Mouse (Mus musculus): ENCODE results near the gene Ascl3.
A peak's percentile ranks its signal among the peaks of the same experiment; 100 is the strongest.

Gene Ascl3

GRCm38 (mm10) chr7:109731626-109732025 is at the start of gene Ascl3:
Gene Ascl3 (minus strand): TSS chr7:109731726.
- no peak for DNase-seq (ENCODE audit: low read depth, low spot score)

DNA sequence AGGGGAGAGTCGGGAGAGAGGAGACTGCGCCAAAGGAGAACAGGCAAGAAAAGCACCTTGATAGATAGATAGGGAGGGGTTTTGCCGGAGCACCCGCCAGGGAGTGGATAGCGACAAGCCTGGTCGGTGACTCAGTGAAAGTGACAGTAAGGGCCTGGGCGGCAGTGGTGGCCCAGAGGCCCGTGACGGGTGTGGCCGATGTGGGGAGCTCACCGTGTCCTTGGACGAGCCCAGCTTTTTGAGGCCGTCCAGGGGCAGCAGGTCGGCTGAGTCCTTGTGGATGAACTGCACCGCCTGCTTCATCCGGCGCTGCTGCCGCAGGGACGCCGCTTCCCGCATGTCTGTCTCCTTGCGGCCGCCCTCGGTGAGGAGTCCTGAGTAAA is 49.6 kb upstream of the Ascl3 start:
- no peak for DNase-seq (ENCODE audit: low read depth, low spot score)

DNA sequence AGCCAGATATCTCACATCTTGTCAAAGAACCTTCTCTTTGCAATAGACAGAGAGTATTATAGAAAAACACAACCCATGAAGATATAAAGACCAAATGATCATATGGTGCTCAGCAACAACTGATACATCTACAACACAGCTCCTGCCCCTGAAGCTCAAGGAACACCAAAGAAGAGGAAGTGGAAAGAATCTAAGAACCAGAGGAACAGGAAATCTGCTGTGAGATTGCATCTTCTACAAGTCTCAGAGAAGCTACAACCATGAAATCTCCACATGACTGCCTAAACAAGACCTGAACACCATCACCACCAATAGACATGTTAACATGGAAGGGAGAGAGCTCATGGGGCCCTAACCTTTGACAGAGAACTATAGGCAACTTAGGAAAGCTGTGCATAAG is 40.7 kb upstream of the Ascl3 start:
- no peak for DNase-seq (ENCODE audit: low read depth, low spot score)

GRCm38 (mm10) chr7:109768699-109769383 is 37.3 kb upstream of the Ascl3 start:
- no peak for DNase-seq (ENCODE audit: low read depth, low spot score)

- DNase-seq (ENCODE audit: low read depth, low spot score), result no peak
Observed at GRCm38 (mm10) chr7:109767575-109768350, 36.2 kb upstream of the Ascl3 start.

DNA sequence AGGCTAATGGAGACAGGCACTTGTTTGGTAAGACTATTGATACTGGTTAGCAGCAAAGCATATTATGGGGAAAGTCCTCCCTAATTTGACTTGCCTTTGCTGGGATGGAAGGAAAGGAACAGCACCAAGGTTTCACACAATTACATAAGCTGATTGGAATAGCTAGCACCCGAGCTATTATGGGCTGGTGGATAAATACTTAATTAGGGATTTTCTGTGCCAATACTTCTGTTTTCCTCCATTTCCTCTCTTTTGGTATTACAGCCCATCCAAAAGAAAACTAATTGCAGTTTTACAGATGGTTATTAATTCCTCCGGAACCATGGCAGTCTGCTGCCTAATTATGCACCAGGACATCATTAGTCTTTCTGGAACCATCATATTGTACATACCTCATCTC is 32.5 kb upstream of the Ascl3 start:
- no peak for DNase-seq (ENCODE audit: low read depth, low spot score)

- no peak for DNase-seq (ENCODE audit: low read depth, low spot score)
Observed at GRCm38 (mm10) chr7:109756291-109756690, 24.8 kb upstream of the Ascl3 start.

DNA sequence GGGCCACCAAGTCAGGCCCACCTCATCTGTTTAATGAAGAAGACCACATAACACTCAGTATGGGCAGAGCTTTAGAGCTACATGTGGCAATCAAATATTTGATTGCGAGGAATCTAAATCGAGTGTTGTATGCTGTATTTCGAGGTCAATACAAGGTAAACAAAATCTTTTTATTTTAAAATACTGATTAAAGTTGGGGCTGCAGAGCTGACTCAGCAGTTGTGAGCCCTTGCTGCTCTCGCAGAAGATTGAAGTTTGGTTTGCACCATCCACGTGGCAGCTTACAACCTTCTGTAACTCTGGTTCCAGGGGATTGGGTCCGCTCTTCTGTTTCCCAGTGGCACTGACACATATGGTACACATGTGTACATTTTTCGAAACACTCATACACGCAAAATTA is 22.5 kb upstream of the Ascl3 start:
- DNase-seq (ENCODE audit: low read depth, low spot score), result no peak

DNA sequence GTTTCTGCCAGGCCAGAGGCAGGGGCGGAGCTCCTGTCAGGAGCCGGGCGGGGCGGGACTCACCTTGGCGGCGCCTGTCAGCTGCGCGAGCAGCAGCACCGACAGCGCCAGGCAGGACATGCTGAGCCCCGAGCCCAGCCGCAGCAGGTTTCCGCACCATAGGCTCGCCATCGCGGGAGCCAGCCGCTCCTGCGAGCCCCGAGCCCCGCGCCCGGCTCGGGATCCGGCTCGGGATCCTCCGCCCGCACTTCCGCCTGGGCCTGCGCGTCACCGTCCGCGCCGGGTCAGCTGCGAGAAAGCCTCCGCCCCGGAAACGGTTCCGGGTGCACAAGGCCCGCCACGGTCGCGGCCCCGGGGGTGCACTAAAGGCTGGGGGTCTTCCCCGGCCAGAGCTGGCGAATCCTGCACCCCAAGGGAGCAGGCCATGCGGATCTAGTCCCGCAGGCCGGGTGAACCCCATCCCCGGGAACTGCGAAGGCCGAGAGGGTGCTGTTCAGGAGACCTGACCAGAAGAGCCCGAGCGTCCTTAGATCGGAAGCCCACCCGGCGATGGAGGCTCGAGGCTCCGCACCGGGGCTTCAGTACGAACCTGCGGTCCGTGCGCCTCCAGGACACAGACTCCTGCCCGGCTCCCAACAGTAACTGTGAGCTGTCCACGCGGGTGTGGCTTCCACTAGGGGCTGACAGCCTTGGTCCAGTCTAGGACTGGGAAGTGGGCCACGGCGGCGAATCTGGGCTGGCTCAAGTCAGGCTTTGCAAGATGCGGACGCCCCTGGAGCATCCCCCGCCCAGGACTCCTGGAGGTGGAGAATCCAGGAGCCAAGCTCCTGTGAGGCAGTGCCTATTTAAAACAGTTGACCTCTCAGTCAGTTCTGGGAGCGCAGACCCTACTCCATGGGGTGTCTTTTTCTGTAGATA is 20.7 kb upstream of the Ascl3 start, which contains the start of gene Tmem9b:
Gene Tmem9b (minus strand): TSS at position 868 of the 918 bp plus-strand sequence.
- peak; percentile 63 for DNase-seq (ENCODE audit: low read depth, low spot score)

GRCm38 (mm10) chr7:109751427-109752007 is 20.0 kb upstream of the Ascl3 start:
- DNase-seq (ENCODE audit: low read depth, low spot score), result no peak

GRCm38 (mm10) chr7:109747747-109748146 is 16.2 kb upstream of the Ascl3 start:
- DNase-seq (ENCODE audit: low read depth, low spot score), result no peak

- no peak for DNase-seq (ENCODE audit: low read depth, low spot score)
Observed at GRCm38 (mm10) chr7:109741703-109742102, 10.2 kb upstream of the Ascl3 start.

DNA sequence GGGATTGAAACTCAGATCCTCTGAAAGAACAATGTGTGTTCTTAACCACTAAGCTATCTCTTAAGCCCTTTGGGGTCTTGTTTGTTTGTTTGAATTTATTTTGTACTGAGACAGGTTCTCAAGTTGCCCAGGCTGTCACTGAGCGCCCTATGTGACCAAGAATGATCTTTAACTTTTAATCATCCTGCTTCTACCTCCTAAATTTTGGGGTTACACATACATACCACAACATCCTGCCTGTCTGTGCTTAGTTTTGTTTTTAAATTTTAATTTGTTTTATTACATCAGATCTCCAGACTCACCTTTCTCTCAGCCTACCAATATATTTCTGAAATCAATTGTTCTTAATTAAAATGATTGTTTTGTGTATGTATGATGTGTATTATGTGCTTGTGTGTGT is 9.5 kb upstream of the Ascl3 start:
- DNase-seq (ENCODE audit: low read depth, low spot score), result no peak

DNA sequence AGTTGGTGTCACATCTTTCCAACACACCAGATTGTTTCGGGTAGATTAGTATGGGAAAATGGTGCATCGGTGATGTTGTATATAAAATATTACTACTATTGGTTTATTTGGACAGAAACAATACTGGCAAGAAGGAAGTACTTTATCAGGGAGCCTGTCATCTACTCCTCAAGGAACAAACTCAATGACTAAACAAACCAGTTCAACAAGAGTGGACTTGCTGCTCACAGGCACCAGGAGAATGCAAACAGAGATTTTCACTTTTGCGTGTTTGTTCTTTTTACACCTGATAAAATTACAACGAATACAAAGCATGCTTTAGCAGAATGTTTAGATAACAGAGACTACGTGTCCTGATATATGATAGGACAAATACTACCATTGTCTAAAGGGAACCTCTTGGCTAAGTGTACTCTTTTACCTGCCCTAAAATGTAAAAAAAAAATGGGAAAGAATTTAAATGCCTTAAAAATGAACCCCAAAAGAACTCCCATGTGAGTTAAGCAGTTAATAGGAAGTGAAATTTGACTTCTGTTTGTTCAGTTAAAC is 8.4 kb upstream of the Ascl3 start:
- no peak for DNase-seq (ENCODE audit: low read depth, low spot score)

GRCm38 (mm10) chr7:109734806-109735205 is 3.3 kb upstream of the Ascl3 start:
- no peak for DNase-seq (ENCODE audit: low read depth, low spot score)

DNA sequence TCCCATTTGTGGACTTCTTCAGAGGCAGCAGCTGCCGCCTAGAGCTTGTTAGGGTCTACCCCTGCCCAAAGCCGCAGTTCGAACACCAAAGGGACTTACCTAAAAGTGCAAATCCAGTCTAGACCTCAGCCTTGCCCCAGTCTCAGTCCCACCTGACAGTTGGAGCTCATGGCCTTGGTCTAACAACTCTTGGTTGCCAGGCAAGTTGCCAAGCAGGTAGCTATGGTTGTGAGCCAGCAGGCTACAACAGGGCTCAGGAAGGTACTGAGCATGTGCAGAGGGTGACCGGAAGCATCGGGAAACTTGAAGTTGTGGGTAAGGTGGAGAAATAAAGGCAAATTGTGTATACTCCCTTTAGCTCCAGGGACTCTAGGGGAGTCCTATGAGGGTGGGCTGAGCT is 7.8 kb downstream of the Ascl3 start, which contains the start of gene BC051019:
Gene BC051019 (minus strand): TSS at position 154 of the 400 bp plus-strand sequence.
- no peak for DNase-seq (ENCODE audit: low read depth, low spot score)

GRCm38 (mm10) chr7:109723114-109723513 is 8.4 kb downstream of the Ascl3 start:
- no peak for DNase-seq (ENCODE audit: low read depth, low spot score)

GRCm38 (mm10) chr7:109722618-109723017 is 8.9 kb downstream of the Ascl3 start:
- no peak for DNase-seq (ENCODE audit: low read depth, low spot score)

GRCm38 (mm10) chr7:109719286-109719685 is 12.2 kb downstream of the Ascl3 start:
- DNase-seq (ENCODE audit: low read depth, low spot score), result peak; percentile 34

DNA sequence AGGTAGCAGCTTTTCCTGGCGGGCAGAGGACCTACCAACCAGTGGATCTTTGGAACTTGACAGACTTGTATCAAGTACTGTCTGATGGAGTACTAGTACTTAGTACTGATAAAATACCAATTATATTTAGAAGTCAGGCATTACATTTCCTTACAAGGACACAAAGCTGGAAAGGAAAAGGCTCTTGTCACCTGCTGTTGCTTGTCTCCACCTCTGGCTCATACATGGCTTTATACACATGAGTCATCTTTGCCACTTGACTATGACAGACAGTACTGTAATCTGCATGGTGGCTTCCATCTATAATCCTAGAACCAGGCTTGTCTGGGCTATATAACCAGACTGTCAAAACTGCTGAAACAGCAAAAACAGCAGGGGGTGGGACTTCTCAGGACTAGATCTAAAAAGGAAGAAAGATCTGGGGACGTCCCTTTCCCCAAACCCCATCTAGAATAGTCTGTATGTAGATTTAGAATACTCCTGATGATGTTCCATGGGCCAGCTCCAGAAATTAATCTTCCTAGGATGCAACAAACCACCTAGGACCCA is 18.0 kb downstream of the Ascl3 start:
- no peak for DNase-seq (ENCODE audit: low read depth, low spot score)

DNA sequence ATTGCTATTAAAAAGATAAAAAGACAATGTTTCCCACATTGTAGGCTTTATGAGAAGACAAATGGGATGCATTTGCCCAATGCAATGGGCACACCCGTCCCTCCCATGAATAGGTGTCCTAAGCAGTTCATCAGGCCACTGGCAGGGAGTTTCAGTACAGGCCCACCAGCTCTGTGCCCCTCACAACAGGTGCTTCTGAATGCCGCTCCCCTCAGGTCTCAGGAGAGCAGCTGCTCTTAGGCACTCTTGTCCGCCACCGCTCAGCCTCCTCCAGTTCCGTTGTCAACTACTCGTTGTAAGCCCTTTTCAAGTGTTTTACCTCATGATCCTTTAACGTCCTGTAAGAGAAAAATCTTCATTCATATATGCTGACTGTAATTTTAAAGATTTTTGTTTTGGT is 19.3 kb downstream of the Ascl3 start:
- no peak for DNase-seq (ENCODE audit: low read depth, low spot score)

Data from skeletal muscle tissue, adult 2 months (tissue).